Mouse (Mus musculus) liver, embryonic 12.5 days (tissue): ENCODE measurements at regions not wholly inside any gene's neighbourhood (a gene's known extent, or its start where the extent isn't known, plus 50 kb on each side); places are given as distances from the start of the nearest gene placed in this dataset.

Experiments used
- ATAC-seq: fragments of 200-750 bp; cut with Nextera tagmentation; 2 replicates; pipeline ENCODE4 v1.8.0; 2017; ENCODE audit warnings: moderate number of reproducible peaks, mild to moderate bottlenecking, moderate library complexity
- H3K27ac ChIP-seq: fragments of 300-500 bp; sonication (generic); 2 replicates; pipeline ENCODE4 v1.5.1; 2016; ENCODE audit warnings: mild to moderate bottlenecking
- H3K27me3 ChIP-seq: fragments of 300-500 bp; sonication (generic); replicated peaks from 2 replicates; pipeline ENCODE4 v1.6.1; 2016; ENCODE audit warnings: mild to moderate bottlenecking, moderate library complexity
- H3K36me3 ChIP-seq: fragments of 300-500 bp; sonication (generic); 2 replicates; pipeline ENCODE4 v1.6.1; 2016; ENCODE audit warnings: mild to moderate bottlenecking, moderate library complexity
- H3K4me1 ChIP-seq: fragments of 300-500 bp; sonication (generic); 2 replicates; pipeline ENCODE4 v1.6.1; 2016
- H3K4me2 ChIP-seq: fragments of 300-500 bp; sonication (generic); 2 replicates; pipeline ENCODE4 v1.6.1; 2016; ENCODE audit warnings: mild to moderate bottlenecking, moderate library complexity
- H3K4me3 ChIP-seq: fragments of 300-500 bp; sonication (generic); 2 replicates; pipeline ENCODE4 v1.5.1; 2016; ENCODE audit warnings: mild to moderate bottlenecking, moderate library complexity
- H3K9ac ChIP-seq: fragments of 300-500 bp; sonication (generic); 2 replicates; pipeline ENCODE4 v1.6.1; 2016; ENCODE audit warnings: mild to moderate bottlenecking, moderate library complexity
- H3K9me3 ChIP-seq: fragments of 300-500 bp; sonication (generic); replicated peaks from 2 replicates; pipeline ENCODE4 v1.6.1; 2016; ENCODE audit warnings: mild to moderate bottlenecking, moderate library complexity
- WGBS: fragments of 180-500 bp; shearing (Covaris S2); methylation state at CpG from one replicate; pipeline ENCODE4 v1.1.7; 2016; ENCODE audit not compliant: insufficient replicate concordance; 5-methylcytosine and 5-hydroxymethylcytosine counted together

DNA sequence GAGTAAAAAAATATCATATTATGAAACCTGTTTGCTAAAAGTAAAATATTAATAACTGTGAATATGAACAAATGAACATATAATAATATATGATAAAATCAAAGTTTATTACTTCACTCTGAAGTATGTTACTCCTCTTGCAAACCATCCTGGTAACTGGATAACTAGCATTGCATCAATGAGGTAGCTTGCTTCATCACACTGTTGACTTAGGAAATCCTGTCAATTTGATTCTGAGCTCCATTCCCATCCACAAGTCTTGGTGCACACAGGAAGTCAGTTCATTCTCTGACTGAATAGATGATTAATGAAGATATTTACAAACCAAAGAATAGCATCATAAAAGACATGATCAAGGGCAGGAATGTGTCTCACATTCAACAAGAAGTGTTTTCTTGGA, 286.9 kb upstream of the Gprin3 start:
- no peaks in the 10 kb centered on the region for H3K27me3 ChIP-seq
- no peaks in the 10 kb centered on the region for H3K4me1 ChIP-seq
- H3K9me3 ChIP-seq = no peaks in the 10 kb centered on the region
- H3K9ac ChIP-seq = no peak overlapping the region
- no peak for ATAC-seq
- H3K36me3 ChIP-seq = no peaks in the 10 kb centered on the region
- no peak overlapping the region for H3K4me2 ChIP-seq
- no peak overlapping the region for H3K27ac ChIP-seq
- H3K4me3 ChIP-seq = no peak overlapping the region

DNA sequence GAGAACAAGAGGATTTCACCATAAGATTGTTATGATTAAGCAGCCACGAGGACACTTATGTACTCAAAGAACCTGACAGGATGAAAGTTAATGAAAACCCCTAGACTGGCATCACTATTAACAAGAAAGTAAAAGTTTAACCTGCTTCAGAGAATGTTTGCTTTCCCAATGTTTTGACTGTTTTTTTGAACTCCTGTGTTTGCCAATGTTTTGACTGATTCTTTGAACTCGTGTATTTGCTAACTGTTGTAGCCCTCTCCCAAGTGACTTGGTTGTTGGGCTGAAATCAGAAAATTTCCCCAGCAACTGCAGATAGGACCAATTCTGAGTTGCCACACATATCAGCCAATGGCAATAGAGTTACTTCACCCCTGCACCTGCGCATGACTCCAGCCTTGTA, 258.9 kb upstream of the Gprin3 start:
- H3K9me3 ChIP-seq = peaks cover 32% of the 10 kb centered on the region
- no peak overlapping the region for H3K4me3 ChIP-seq
- H3K36me3 ChIP-seq = no peaks in the 10 kb centered on the region
- H3K27ac ChIP-seq = no peak overlapping the region
- H3K4me1 ChIP-seq = no peaks in the 10 kb centered on the region
- WGBS = 55% methylated on average over 3 of the region's 3 CpGs
- H3K27me3 ChIP-seq = no peaks in the 10 kb centered on the region
- no peak overlapping the region for H3K9ac ChIP-seq
- ATAC-seq = peak; percentile 18; the same call in 1 of the 2 replicates
- no peak overlapping the region for H3K4me2 ChIP-seq

DNA sequence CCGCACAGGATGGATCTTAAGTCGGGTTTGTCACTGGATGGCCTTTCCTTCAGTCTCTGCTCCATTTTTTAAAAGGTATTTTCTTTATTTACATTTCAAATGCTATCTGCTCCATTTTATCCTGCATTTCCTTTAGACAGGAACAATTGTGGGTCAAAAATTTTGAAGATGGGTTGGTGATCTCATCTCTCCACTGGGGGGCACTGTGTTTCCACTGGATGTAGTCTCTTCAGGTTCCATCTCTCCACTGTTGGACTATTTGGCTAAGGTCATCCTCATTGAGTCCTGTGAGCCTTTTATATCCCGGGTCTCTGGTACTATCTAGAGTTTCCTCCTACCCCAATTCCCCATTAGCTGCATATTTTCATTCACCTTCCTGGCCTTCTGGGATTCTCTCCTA, 241.3 kb upstream of the Gprin3 start:
- Histone ChIP-seq H3K27ac (no peak overlapping the region), H3K4me1 (no peaks in the 10 kb centered on the region), H3K9ac (no peak overlapping the region), H3K27me3 (no peaks in the 10 kb centered on the region), H3K4me3 (no peak overlapping the region), H3K4me2 (no peak overlapping the region), H3K36me3 (no peaks in the 10 kb centered on the region), H3K9me3 (0 out of 2 replicates have a peak, but pooled peaks cover 6% of the 10 kb centered on the region)
- 42% methylated on average over 3 of the region's 3 CpGs for whole genome bisulfite sequencing
- ATAC-seq = no peak
